Mouse (Mus musculus) frontal cortex, postnatal 36 days (tissue): ENCODE results near the gene Fbln7.

Experiments used
- DNase-seq, 2 experiments: peaks; one replicate each; pipeline ENCODE4 v3.0.0; 2022; ENCODE audit warnings: low spot score in 2 of 2

Fbln7 gene

GRCm38 (mm10) chr2:128862636-128863035 lies at the start of gene Fbln7:
Gene Fbln7, plus strand, starts transcription at chr2:128862981.
- DNase-seq = no peak

GRCm38 (mm10) chr2:128816311-128816710 lies 46.5 kb upstream of the Fbln7 start:
- no peak for DNase-seq

- DNase-seq = no peak
Observed at GRCm38 (mm10) chr2:128816916-128817315, 45.9 kb upstream of the Fbln7 start.

- DNase-seq = peak in 1 of 2 experiments; percentile 88
Observed at GRCm38 (mm10) chr2:128817387-128817785, 45.4 kb upstream of the Fbln7 start.

- DNase-seq = peak; percentile 95 to 97
Observed at GRCm38 (mm10) chr2:128817786-128818681, 44.7 kb upstream of the Fbln7 start, which contains the start of gene Tmem87b. Gene Tmem87b, plus strand, starts transcription at chr2:128818118.

- DNase-seq = peak in 1 of 2 experiments; percentile 14
Observed at GRCm38 (mm10) chr2:128818956-128819643, 43.7 kb upstream of the Fbln7 start.

DNA sequence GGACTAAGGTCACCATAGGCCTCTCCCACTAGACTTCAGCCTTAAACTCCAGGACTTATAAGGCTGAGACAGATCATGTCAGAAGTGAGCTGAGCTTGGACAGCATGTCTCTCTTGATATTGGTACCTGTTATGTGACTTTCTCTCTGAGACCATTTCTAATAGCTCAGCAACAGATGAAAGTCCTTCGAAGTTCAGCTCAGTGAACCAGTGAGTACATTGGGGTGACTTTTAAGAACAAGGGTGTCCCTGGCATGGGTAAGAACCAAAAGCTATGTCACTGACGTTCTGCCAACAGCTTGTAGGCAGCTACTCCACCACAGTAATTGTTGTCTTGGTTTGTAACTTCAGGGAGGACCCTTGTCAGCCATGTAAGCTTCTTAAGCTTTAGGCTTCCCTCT lies 42.1 kb upstream of the Fbln7 start:
- no peak for DNase-seq

- no peak for DNase-seq
Observed at GRCm38 (mm10) chr2:128823893-128824292, 38.9 kb upstream of the Fbln7 start.

GRCm38 (mm10) chr2:128827787-128828186 lies 35.0 kb upstream of the Fbln7 start:
- no peak for DNase-seq

DNA sequence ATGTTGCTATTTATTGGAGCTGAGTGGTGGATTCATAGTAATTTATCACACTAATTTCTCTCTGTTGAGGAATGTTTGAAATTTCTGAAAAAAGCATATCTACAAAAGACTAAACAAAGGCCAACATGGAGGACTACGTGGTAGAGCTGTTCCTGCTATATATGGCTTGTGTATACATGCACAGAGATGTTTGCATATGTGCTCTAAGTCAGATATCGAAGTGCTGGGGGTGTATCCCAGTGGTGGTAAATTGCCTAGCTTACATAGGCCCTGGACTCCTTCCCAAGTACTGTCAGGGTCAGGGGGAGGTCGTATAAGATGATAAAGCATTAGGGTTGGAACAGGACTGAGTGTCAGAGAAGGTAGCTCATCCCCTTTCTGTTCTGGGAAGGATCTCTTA lies 30.2 kb upstream of the Fbln7 start:
- no peak for DNase-seq

DNA sequence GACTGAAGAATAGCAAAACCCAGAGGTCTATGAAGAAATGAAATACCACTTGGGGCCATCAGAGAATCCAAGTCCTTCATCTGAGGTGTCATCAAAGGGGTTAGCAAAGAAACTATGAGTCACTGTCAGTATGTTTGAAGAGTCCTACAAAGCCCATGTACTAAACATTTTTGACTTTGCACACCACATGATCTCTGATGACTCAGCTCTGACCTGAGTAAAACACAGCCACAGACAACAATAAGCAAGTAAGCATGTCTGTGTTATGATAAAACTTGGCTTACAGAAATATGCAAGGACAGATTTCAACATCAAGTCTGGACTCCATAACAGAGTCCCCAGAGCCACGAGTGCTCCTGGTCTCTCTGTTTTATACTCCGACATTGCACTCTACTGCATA lies 29.7 kb upstream of the Fbln7 start:
- no peak for DNase-seq

DNA sequence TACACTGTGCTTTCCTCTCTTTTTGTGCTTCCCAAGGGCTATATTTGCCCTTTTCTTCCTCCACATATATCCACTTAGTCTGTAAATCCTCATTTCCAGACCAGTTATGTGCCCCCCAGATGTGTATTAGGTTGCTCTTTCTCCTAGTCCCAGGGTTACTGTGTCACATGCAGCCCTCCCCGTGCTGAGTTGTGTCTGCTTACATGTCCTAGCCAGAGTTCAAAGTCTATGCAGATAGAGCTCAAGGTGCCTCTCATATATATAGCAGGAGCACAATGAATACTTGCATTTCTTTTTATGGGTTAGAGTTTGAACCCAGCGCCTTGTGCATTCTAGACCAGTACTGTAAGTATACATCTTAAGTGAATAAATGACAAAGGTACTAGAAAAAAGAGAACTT lies 29.3 kb upstream of the Fbln7 start:
- DNase-seq = no peak

DNA sequence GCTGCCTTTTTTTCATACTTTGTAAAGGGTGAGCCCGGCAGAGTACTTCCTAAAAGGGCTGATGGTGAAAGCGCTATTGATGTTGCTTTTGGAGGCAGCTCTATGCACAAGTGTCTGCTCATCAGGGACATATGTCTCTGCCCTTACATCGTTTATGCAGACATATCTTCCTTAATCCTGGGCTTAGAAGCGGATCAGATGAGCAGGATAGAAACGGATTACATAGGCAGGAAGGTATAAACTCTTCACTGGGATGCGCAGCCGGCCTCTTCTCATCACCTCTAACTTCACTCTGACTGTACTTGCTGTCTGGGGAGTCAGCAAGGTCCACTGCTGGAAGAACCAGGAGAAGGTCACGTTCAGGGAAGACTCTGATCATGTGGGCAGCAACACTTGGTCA lies 25.2 kb upstream of the Fbln7 start:
- no peak for DNase-seq

DNA sequence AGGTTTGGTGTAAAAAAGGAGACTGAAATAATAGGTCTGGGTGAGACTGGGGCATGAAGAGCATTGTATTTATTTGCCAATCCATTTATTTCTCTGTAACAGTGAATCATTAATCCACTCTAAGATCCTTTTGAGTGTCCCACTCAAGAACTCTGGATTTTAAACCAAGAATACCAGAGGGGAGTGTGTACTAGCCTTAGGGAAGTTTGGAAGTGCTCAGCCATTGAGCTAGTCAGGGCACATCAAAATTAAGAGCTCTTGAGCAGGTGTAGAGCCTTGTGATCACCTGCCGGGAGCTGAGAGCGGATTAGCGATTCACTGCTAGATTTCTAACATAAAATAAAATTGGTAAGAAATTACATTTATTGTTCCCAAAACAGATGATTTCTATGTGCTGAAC lies 24.2 kb upstream of the Fbln7 start:
- DNase-seq = no peak

DNA sequence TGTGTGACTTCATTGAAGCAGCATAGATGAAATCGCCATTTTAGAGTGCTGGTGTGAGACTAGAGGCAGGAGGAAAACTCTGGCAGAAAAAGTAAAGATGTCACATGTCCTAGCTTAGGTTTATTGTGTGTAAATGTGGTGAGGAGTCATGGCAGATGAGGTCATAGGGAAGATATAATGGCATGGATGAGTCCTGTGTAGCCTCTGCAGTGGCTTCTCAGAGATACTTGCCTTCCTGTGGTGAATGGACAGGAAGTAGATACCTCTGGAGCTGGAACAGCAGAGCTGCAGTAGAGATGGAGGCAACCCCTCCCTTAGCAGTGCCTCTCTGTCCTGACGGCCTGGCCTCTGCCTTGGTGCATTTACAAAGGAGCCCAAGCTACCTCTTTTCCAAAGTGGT lies 23.3 kb upstream of the Fbln7 start:
- DNase-seq = no peak

DNA sequence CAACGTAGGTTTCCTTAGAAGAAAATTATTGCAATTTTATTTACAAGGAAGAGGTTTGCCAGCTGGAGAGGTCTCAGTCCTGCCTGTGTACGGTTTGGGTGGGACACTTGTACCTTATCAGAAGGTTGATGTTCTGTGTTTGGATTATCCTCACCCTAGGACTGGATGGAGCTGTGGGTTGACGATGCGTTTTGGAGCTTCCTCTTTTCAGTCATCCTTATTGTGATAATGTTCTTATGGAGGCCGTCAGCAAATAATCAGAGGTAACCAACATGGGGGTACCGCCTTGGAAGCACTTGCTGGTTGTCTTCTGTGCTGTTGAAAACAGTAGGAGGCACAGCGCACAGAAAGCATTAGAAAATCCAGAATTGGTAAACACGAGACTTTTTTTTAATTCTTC lies 20.3 kb upstream of the Fbln7 start:
- DNase-seq = no peak

DNA sequence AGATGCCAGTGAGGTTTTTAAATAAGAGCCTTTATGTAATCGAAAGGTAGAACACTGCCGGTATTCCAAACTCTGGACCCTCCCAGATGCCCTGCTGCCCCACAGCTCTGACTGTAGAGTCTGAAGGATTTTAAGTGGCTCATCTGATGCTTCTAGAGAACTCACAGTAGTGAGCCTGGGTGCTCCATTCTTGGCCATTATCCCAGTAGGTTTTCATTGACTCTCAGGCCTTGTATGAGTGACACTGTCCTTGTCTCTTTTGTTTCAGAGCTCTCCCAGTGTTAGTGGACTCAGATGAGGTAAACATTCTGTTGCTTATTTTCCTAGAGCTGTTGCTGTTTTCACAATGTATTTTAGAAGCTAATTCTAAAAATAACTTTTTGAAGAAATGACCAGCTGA lies 12.7 kb upstream of the Fbln7 start:
- DNase-seq = no peak

DNA sequence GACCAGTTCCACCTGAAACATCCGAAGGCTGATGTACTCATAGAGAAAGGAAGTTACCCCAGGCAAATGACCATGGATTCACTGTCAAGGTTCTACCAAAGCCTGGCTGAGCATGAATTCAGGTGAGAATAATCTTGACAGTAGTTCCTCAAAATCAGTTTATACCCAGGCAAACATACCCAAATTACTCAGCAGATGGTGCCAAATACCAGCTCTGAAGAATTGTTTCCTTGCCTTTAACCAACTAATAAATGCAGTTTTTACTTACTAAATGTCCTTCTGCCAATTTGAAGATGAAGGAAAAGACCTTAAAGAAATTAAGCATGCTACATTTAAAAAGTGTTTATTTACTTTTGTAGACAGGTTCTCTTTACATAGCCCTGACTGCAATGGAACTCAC lies 6.1 kb upstream of the Fbln7 start:
- no peak for DNase-seq

GRCm38 (mm10) chr2:128858962-128859361 lies 3.8 kb upstream of the Fbln7 start:
- DNase-seq = no peak

DNA sequence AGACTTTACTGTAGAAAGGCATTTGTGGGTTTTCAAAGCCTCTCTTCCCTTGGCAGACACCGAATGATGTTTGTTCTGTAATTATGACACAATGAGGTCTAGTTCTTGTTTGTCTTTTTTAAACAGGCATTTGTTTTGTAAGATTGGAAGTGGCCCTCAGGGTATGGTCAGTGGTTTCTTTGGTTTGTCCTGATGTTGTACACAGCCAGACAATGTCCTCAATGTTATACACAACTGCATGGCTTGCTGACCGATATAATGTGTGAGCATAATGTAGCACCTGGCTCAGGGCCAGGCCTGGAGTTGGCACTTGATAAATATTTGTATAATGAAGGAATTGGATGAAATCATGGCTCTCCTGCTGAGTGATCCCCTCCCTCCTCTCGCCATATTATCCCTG lies 2.9 kb upstream of the Fbln7 start:
- DNase-seq = no peak

- peak; percentile 16 to 28 for DNase-seq
Observed at GRCm38 (mm10) chr2:128863777-128864331, 1.1 kb downstream of the Fbln7 start.

DNA sequence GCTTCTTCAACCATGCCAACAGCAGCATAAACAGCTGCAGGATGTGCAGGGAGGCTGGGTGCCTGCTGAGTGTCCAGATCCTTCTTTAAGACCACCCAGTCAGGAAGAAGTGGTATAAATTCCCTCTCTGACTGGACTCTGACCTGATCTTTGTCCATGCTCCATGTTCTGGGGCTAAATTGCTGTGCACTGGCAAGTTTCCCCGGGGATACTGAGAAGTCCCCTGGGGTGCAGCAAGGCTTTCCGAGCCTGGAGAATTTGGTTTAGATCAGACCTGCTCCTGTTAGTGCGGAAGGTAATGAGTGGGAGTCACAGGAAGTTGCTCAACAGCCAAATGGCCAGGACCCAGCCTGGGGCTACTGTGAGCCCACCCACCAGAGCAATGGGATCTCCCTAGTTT lies 2.3 kb downstream of the Fbln7 start:
- DNase-seq = no peak

- DNase-seq = no peak
Observed at GRCm38 (mm10) chr2:128871656-128872055, 8.9 kb downstream of the Fbln7 start.
